Mouse (Mus musculus): Measurements from ENCODE around the gene Immp2l. TPM values are rescaled to one million over a fixed set of nuclear protein-coding genes. Genes with fewer than 3 reads are reported as not detected.

Gene Immp2l
- polyA plus RNA-seq, 1 experiment from 2014 or later: 6.3 TPM

- no peak for DNase-seq (ENCODE audit: low spot score)
- no peak for ATAC-seq
- WGBS: 85% methylated on average over 6 of the region's 6 CpGs
- H3K4me3 ChIP-seq (ENCODE audit: low read depth, low read length): no peak overlapping the region
- H3K9ac ChIP-seq (ENCODE audit: low read length): no peak overlapping the region
- no peaks in the 10 kb centered on the region for H3K4me1 ChIP-seq (ENCODE audit: control insufficient read depth, insufficient read depth, low read length)
- H3K27ac ChIP-seq (ENCODE audit: low read depth, low read length): no peak overlapping the region
- no peak overlapping the region for H3K4me2 ChIP-seq (ENCODE audit: low read length)
- no peaks in the 10 kb centered on the region for H3K36me3 ChIP-seq (ENCODE audit: control insufficient read depth, insufficient read depth, low read length)
- no peaks in the 10 kb centered on the region for H3K27me3 ChIP-seq (replicated peaks; ENCODE audit: control insufficient read depth, insufficient read depth, low read length)
- no peaks in the 10 kb centered on the region for H3K9me3 ChIP-seq (replicated peaks; ENCODE audit: control insufficient read depth, low read length)
Observed at GRCm38 (mm10) chr12:41621341-41621740, 597.5 kb downstream of the Immp2l start.

GRCm38 (mm10) chr12:41643262-41643661 lies 619.4 kb downstream of the Immp2l start:
- ATAC-seq (no peak), DNase-seq (ENCODE audit: low spot score) (peak; percentile 21)
- Histone ChIP-seq H3K4me1 (ENCODE audit: control insufficient read depth, insufficient read depth, low read length) (peaks cover 15% of the 10 kb centered on the region; the same call in 1 of the 2 replicates), H3K4me3 (ENCODE audit: low read depth, low read length) (no peak overlapping the region), H3K27me3 (replicated peaks; ENCODE audit: control insufficient read depth, insufficient read depth, low read length) (no peaks in the 10 kb centered on the region), H3K27ac (ENCODE audit: low read depth, low read length) (no peak overlapping the region), H3K36me3 (ENCODE audit: control insufficient read depth, insufficient read depth, low read length) (no peaks in the 10 kb centered on the region), H3K9me3 (replicated peaks; ENCODE audit: control insufficient read depth, low read length) (no peaks in the 10 kb centered on the region), H3K4me2 (ENCODE audit: low read length) (no peak overlapping the region), H3K9ac (ENCODE audit: low read length) (no peak overlapping the region)
- WGBS: 5% methylated on average over 4 of the region's 4 CpGs

DNA sequence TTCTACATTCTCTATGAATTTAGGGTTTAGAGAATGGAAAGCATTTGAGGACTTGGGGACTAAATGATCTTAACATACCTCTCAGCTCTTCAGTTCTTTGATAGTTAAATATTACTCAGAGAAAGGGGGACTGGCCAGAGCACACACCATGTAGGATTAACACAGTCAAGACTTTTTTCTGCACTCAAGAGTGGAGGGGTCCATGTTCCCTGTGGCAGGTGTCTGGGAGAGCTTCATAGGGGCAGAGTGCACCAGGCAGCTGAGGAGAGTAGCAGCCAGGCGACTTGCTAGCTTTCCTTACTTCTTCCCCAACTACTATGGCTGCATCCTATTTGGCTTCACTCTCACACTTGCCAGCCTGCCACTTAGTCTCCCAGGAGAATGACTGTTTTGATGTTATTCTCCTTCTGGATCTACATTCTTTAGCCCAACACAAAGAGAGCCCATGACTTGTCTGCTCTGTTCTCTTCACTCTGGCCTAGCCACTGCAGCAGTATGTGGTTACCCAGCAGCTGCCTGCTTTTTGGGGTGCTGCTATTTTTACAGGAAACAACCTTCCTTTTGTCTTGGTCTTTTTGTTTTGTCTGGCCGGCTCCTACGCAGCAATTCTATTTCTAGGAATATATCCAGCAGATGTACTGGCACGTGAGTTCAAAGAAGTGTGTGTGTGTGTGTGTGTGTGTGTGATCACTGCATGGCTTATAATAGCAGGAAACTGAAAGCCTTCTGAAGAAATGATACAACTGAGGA lies 621.1 kb downstream of the Immp2l start:
- H3K36me3 ChIP-seq (ENCODE audit: control insufficient read depth, insufficient read depth, low read length): no peaks in the 10 kb centered on the region
- WGBS: 14% methylated on average over 4 of the region's 4 CpGs
- no peak overlapping the region for H3K4me2 ChIP-seq (ENCODE audit: low read length)
- no peaks in the 10 kb centered on the region for H3K27me3 ChIP-seq (replicated peaks; ENCODE audit: control insufficient read depth, insufficient read depth, low read length)
- DNase-seq (ENCODE audit: low spot score) (peak; percentile 15), ATAC-seq (no peak)
- no peak overlapping the region for H3K27ac ChIP-seq (ENCODE audit: low read depth, low read length)
- no peaks in the 10 kb centered on the region for H3K9me3 ChIP-seq (replicated peaks; ENCODE audit: control insufficient read depth, low read length)
- H3K4me1 ChIP-seq (ENCODE audit: control insufficient read depth, insufficient read depth, low read length): peaks cover 21% of the 10 kb centered on the region
- H3K9ac ChIP-seq (ENCODE audit: low read length): no peak overlapping the region
- H3K4me3 ChIP-seq (ENCODE audit: low read depth, low read length): no peak overlapping the region

GRCm38 (mm10) chr12:41646956-41647575 lies 623.2 kb downstream of the Immp2l start:
- WGBS: 3% methylated on average over 5 of the region's 5 CpGs
- H3K27ac ChIP-seq (ENCODE audit: low read depth, low read length): 0 out of 2 replicates have a peak overlapping the region, but pooled peaks have one; percentile 41
- DNase-seq (ENCODE audit: low spot score): peak; percentile 37

DNA sequence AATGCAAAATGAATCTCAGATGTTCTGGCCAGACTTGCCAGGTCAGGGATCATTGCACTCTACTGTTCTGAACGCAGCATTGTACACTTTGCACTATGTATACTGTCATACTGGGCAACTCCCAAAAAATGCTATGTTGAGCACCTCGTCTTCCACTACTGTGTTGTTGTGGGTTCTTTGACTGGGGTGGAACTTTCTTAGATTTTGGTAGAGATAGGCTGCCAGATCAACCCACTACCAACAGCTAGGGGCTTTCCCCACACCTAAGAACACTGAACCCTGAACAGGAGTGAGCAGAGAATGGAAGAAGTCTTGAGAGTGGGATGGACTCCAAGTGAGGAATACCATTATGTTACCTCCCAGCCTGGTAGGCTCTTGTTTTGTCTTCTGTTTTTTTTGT lies 623.8 kb downstream of the Immp2l start:
- Histone ChIP-seq H3K9ac (ENCODE audit: low read length) (no peak overlapping the region), H3K36me3 (ENCODE audit: control insufficient read depth, insufficient read depth, low read length) (no peaks in the 10 kb centered on the region), H3K9me3 (replicated peaks; ENCODE audit: control insufficient read depth, low read length) (no peaks in the 10 kb centered on the region), H3K4me2 (ENCODE audit: low read length) (no peak overlapping the region), H3K4me1 (ENCODE audit: control insufficient read depth, insufficient read depth, low read length) (peaks cover 26% of the 10 kb centered on the region), H3K4me3 (ENCODE audit: low read depth, low read length) (no peak overlapping the region), H3K27me3 (replicated peaks; ENCODE audit: control insufficient read depth, insufficient read depth, low read length) (no peaks in the 10 kb centered on the region), H3K27ac (ENCODE audit: low read depth, low read length) (no peak overlapping the region)
- no peak for ATAC-seq
- 96% methylated on average over 2 of the region's 2 CpGs for WGBS
- no peak for DNase-seq (ENCODE audit: low spot score)

More at GRCm38 (mm10) chr12:41646956-41647575, 623.2 kb downstream of the Immp2l start:
- H3K27me3 ChIP-seq (replicated peaks; ENCODE audit: control insufficient read depth, insufficient read depth, low read length): no peaks in the 10 kb centered on the region
- no peaks in the 10 kb centered on the region for H3K36me3 ChIP-seq (ENCODE audit: control insufficient read depth, insufficient read depth, low read length)
- no peak overlapping the region for H3K9ac ChIP-seq (ENCODE audit: low read length)
- H3K4me1 ChIP-seq (ENCODE audit: control insufficient read depth, insufficient read depth, low read length): peaks cover 26% of the 10 kb centered on the region
- H3K4me3 ChIP-seq (ENCODE audit: low read depth, low read length): no peak overlapping the region
- no peak; the same call in 1 of the 2 replicates for ATAC-seq
- no peak overlapping the region for H3K4me2 ChIP-seq (ENCODE audit: low read length)
- H3K9me3 ChIP-seq (replicated peaks; ENCODE audit: control insufficient read depth, low read length): no peaks in the 10 kb centered on the region

DNA sequence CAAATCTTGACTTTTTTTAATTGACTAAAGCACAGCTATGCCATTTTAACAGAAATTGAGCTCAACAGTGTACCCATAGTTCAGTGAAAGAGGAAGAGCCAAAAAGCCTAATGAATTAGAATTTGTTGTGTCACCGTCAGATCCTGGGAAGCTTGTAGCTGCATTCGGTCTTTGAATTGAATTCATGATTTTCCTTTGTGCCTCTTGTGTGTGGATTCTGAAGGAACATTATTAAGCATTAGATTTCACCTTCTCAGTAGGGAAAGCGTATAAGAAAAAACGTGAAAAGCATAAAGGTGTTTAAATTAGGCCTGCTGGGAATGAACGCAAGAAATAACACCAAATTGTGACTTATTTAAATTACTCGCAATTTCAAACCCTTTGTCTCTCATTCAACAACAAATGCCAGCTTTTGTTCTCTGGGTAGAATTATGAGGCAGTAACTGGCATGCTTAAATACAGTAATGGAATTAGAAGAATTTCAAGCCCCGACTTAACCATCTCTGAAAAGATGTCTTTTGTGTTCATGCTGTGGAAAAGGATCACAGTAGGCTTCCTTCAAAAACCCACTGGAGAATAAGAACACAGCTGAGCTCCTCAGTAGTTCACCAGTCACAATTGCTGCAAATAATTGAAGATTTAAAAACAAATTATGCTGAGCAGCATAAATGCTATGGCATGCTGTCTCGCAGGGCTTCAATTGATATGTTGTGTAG lies 626.1 kb downstream of the Immp2l start:
- ATAC-seq (peak; percentile 56; the same call in 1 of the 2 replicates), DNase-seq (ENCODE audit: low spot score) (peak; percentile 72)
- no peak overlapping the region for H3K4me3 ChIP-seq (ENCODE audit: low read depth, low read length)
- no peak overlapping the region for H3K9ac ChIP-seq (ENCODE audit: low read length)
- no peaks in the 10 kb centered on the region for H3K36me3 ChIP-seq (ENCODE audit: control insufficient read depth, insufficient read depth, low read length)
- no peaks in the 10 kb centered on the region for H3K27me3 ChIP-seq (replicated peaks; ENCODE audit: control insufficient read depth, insufficient read depth, low read length)
- no peaks in the 10 kb centered on the region for H3K9me3 ChIP-seq (replicated peaks; ENCODE audit: control insufficient read depth, low read length)
- 6% methylated on average over 8 of the region's 8 CpGs for WGBS
- peaks cover 19% of the 10 kb centered on the region for H3K4me1 ChIP-seq (ENCODE audit: control insufficient read depth, insufficient read depth, low read length)
- H3K4me2 ChIP-seq (ENCODE audit: low read length): no peak overlapping the region
- H3K27ac ChIP-seq (ENCODE audit: low read depth, low read length): no peak overlapping the region; the same call in 1 of the 2 replicates

DNA sequence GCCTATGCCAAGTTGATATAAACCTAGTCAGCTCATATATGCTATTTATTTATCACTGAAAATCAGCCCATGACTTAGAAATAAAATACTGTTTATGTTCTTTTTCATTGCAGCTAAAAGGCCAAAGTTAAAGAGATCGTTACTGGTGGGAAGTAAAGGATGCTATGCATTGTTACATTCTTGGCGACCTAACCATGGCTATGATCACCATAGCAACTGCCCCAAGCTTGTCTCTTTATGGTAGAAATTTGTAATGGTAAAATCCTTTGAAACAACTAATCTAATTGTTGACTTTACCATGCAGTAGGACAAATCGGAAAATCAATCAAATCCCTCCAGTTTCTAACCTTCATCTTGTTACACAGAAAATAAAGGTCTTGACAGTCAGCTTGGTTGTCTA lies 644.4 kb downstream of the Immp2l start:
- H3K9me3 ChIP-seq (replicated peaks; ENCODE audit: control insufficient read depth, low read length): no peaks in the 10 kb centered on the region
- H3K4me2 ChIP-seq (ENCODE audit: low read length): no peak overlapping the region
- H3K27ac ChIP-seq (ENCODE audit: low read depth, low read length): no peak overlapping the region
- no peaks in the 10 kb centered on the region for H3K27me3 ChIP-seq (replicated peaks; ENCODE audit: control insufficient read depth, insufficient read depth, low read length)
- H3K9ac ChIP-seq (ENCODE audit: low read length): no peak overlapping the region
- ATAC-seq (no peak), DNase-seq (ENCODE audit: low spot score) (no peak)
- no peak overlapping the region for H3K4me3 ChIP-seq (ENCODE audit: low read depth, low read length)
- no peaks in the 10 kb centered on the region for H3K36me3 ChIP-seq (ENCODE audit: control insufficient read depth, insufficient read depth, low read length)
- no peaks in the 10 kb centered on the region for H3K4me1 ChIP-seq (ENCODE audit: control insufficient read depth, insufficient read depth, low read length)
- WGBS: 45% methylated on average over 3 of the region's 3 CpGs

DNA sequence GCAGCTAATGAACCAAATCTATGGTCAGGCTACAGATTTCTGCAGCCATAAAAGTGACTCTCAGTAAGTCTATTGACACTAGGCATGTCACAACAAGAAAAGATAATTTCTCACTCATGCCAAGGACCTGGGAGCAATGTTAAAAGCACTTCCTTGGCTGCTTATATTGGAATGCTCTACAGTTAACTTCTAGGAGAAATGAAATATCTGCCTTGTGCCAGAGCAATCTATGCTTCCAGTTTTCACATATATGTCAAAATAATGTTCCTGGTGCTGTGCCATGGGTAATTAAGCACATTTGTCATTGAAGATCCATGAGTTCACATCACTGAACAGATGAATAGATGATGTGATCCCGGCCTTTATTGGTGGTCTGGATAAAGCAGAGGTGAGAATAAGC lies 645.6 kb downstream of the Immp2l start:
- H3K27ac ChIP-seq (ENCODE audit: low read depth, low read length): no peak overlapping the region
- no peaks in the 10 kb centered on the region for H3K4me1 ChIP-seq (ENCODE audit: control insufficient read depth, insufficient read depth, low read length)
- no peaks in the 10 kb centered on the region for H3K27me3 ChIP-seq (replicated peaks; ENCODE audit: control insufficient read depth, insufficient read depth, low read length)
- 78% methylated on average over 1 of the region's 1 CpGs for WGBS
- no peak overlapping the region for H3K4me2 ChIP-seq (ENCODE audit: low read length)
- no peaks in the 10 kb centered on the region for H3K36me3 ChIP-seq (ENCODE audit: control insufficient read depth, insufficient read depth, low read length)
- DNase-seq (ENCODE audit: low spot score) (peak; percentile 47), ATAC-seq (no peak)
- no peak overlapping the region for H3K4me3 ChIP-seq (ENCODE audit: low read depth, low read length)
- H3K9ac ChIP-seq (ENCODE audit: low read length): no peak overlapping the region
- no peaks in the 10 kb centered on the region for H3K9me3 ChIP-seq (replicated peaks; ENCODE audit: control insufficient read depth, low read length)

All from forebrain, embryonic 14.5 days (tissue).